In genomic region chr16:5926986-5927385, GRCm38 (mm10) we compare ENCODE assay signal across 15 mouse cellular contexts.
DNase-seq lines count a peak whose midpoint lies in the region.
"Had no signal": no experiment of that assay in that cellular context is flagged by ENCODE, and none has a peak within 500 bp of the region (broad histone marks: within the 10 kb centered on the region; RNA-seq: fewer than 3 reads in every experiment).

No protein-coding gene starts in this region.

- DNase-seq in embryo, embryonic 10 days (ENCODE audit: low spot score) = peak; percentile 18
- no peak for DNase-seq in embryo, embryonic 9.5 days (ENCODE audit: extremely low spot score)
- DNase-seq in right cerebral cortex, postnatal 10 days (ENCODE audit: low spot score in 2 of 2) = peak; percentile 30 to 47
- DNase-seq in right cerebral cortex, adult 18-20 months = no peak
- peak; percentile 16 for DNase-seq in mesoderm, embryonic 11.5 days (ENCODE audit: low read depth, low spot score)
- no peak for DNase-seq in spleen, postnatal 10 days (ENCODE audit: low spot score in 2 of 2)
- DNase-seq in urinary bladder, postnatal 4 days (ENCODE audit: low spot score in 2 of 2) = no peak
- DNase-seq in cerebellum, adult 18-20 months = no peak
- DNase-seq: adrenal gland, adult 2 months; cerebellum, postnatal 14 days; heart, adult 11 months; kidney, postnatal 36 days; liver; lung, adult 2 months; thymus, postnatal 14 days had no signal

Comparison
In these comparisons a context has a peak if more than half of its experiments do, and no peak if none do; other contexts are left out.
1. DNase-seq: peak in embryo, embryonic 10 days (single experiment), right cerebral cortex, postnatal 10 days (2 of 2) and mesoderm, embryonic 11.5 days (single experiment); none in embryo, embryonic 9.5 days (single experiment), right cerebral cortex, adult 18-20 months (single experiment), spleen, postnatal 10 days (0 of 2), urinary bladder, postnatal 4 days (0 of 2) and cerebellum, adult 18-20 months (0 of 2).